Mouse (Mus musculus): ENCODE results near the gene Prkca. TPM values are rescaled to one million over a fixed set of nuclear protein-coding genes. Genes with fewer than 3 reads are reported as not detected.

Gene Prkca
- total RNA-seq, 1 experiment, result 8.4 TPM

DNA sequence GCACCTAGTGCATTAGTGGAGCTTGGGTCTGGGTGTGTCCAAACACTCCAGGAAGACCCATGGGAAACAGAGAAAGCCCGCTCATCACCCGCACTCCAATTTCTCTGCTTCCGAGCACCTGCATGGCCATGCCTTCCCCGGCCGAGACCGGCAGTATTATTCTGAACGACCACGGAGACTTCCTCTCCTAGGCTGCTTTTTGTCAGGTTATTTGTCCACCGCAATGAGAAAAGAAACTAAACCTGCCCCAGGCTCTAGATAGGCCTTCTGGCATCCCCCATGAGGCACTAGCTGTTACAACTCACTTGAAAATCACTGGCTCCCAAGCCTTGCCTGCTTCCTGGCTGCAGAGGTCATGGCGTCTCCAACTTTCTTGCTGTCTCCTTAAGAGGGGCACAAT lies 307.4 kb downstream of the Prkca start:
- H3K36me3 ChIP-seq (ENCODE audit: control insufficient read depth, insufficient read depth, low read length, poor library complexity, severe bottlenecking), result no peaks in the 10 kb centered on the region
- H3K9me3 ChIP-seq (ENCODE audit: control insufficient read depth, insufficient read depth, low read depth, low read length), result no peaks in the 10 kb centered on the region
- in situ Hi-C loops (cut with MboI; ENCODE audit: low sequenced_read_pairs in 2 of 2, unreplicated experiment in 2 of 2), result loop anchor here (10.0 to 25.0 kb wide), 2 partner anchors 338 to 351 kb away; no protein-coding TSS in a partner anchor
- H3K9ac ChIP-seq (ENCODE audit: insufficient read depth, low read depth, low read length, poor library complexity, severe bottlenecking), result no peak overlapping the region
- DNase-seq (ENCODE audit: low read depth, low spot score), result no peak
- no peak overlapping the region for H3K4me3 ChIP-seq (ENCODE audit: insufficient read depth in 1 of 2, low read depth in 1 of 2, low read length in 2 of 2, poor library complexity in 1 of 2, severe bottlenecking in 1 of 2)
- no peak overlapping the region for H3K27ac ChIP-seq (ENCODE audit: insufficient read depth, low read depth, low read length, poor library complexity, severe bottlenecking)
- TF ChIP-seq MAFK (IDR thresholded peaks at IDR 0.05; ENCODE audit: insufficient read depth, low read depth, low read length) (no peak), ZNF384 (IDR thresholded peaks at IDR 0.05; ENCODE audit: low read depth, low read length) (no peak), ZC3H11A (IDR thresholded peaks at IDR 0.05; ENCODE audit: borderline replicate concordance, low read depth, low read length) (no peak), CHD2 (IDR thresholded peaks at IDR 0.05; ENCODE audit: low read depth, low read length) (no peak), HCFC1 (IDR thresholded peaks at IDR 0.05; ENCODE audit: borderline replicate concordance, insufficient read depth, low read length) (no peak)
- H3K4me1 ChIP-seq (ENCODE audit: control insufficient read depth in 2 of 2, insufficient read depth in 2 of 2, low read length in 2 of 2, poor library complexity in 1 of 2), result no peaks in the 10 kb centered on the region

DNA sequence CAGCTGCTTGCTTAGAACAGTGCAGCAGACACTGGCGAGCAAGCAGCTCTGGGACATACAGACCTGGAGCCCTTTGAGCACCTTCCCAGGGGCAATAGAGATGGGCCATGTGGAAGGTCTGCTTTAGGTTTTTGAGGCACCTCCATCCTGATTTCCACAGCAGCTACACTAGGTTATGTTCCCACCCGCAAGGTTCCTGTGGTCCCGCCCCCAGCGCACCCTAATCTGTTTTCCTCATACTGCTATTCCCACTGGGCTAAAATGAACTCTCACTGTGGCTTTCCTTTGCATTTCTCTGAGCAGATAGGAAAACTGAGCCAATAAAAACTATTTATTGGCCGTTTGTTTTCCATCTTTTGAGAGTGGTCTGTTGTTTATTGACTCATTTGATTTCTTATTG lies 308.0 kb downstream of the Prkca start:
- H3K27ac ChIP-seq (ENCODE audit: insufficient read depth, low read depth, low read length, poor library complexity, severe bottlenecking), result no peak overlapping the region
- no peak for DNase-seq (ENCODE audit: low read depth, low spot score)
- no peaks in the 10 kb centered on the region for H3K36me3 ChIP-seq (ENCODE audit: control insufficient read depth, insufficient read depth, low read length, poor library complexity, severe bottlenecking)
- no peaks in the 10 kb centered on the region for H3K4me1 ChIP-seq (ENCODE audit: control insufficient read depth in 2 of 2, insufficient read depth in 2 of 2, low read length in 2 of 2, poor library complexity in 1 of 2)
- H3K9ac ChIP-seq (ENCODE audit: insufficient read depth, low read depth, low read length, poor library complexity, severe bottlenecking), result no peak overlapping the region
- in situ Hi-C loops (cut with MboI; ENCODE audit: low sequenced_read_pairs in 2 of 2, unreplicated experiment in 2 of 2), result loop anchor here (10.0 to 25.0 kb wide), 2 partner anchors 339 to 352 kb away; no protein-coding TSS in a partner anchor
- no peaks in the 10 kb centered on the region for H3K9me3 ChIP-seq (ENCODE audit: control insufficient read depth, insufficient read depth, low read depth, low read length)
- H3K4me3 ChIP-seq (ENCODE audit: insufficient read depth in 1 of 2, low read depth in 1 of 2, low read length in 2 of 2, poor library complexity in 1 of 2, severe bottlenecking in 1 of 2), result no peak overlapping the region
- TF ChIP-seq ZC3H11A (IDR thresholded peaks at IDR 0.05; ENCODE audit: borderline replicate concordance, low read depth, low read length) (no peak), HCFC1 (IDR thresholded peaks at IDR 0.05; ENCODE audit: borderline replicate concordance, insufficient read depth, low read length) (no peak), MAFK (IDR thresholded peaks at IDR 0.05; ENCODE audit: insufficient read depth, low read depth, low read length) (no peak), ZNF384 (IDR thresholded peaks at IDR 0.05; ENCODE audit: low read depth, low read length) (no peak), CHD2 (IDR thresholded peaks at IDR 0.05; ENCODE audit: low read depth, low read length) (no peak)

GRCm38 (mm10) chr11:108034376-108034775 lies 309.4 kb downstream of the Prkca start:
- Histone ChIP-seq H3K36me3 (ENCODE audit: control insufficient read depth, insufficient read depth, low read length, poor library complexity, severe bottlenecking) (no peaks in the 10 kb centered on the region), H3K9me3 (ENCODE audit: control insufficient read depth, insufficient read depth, low read depth, low read length) (no peaks in the 10 kb centered on the region), H3K4me3 (ENCODE audit: insufficient read depth in 1 of 2, low read depth in 1 of 2, low read length in 2 of 2, poor library complexity in 1 of 2, severe bottlenecking in 1 of 2) (no peak overlapping the region), H3K4me1 (ENCODE audit: control insufficient read depth in 2 of 2, insufficient read depth in 2 of 2, low read length in 2 of 2, poor library complexity in 1 of 2) (no peaks in the 10 kb centered on the region), H3K27ac (ENCODE audit: insufficient read depth, low read depth, low read length, poor library complexity, severe bottlenecking) (no peak overlapping the region), H3K9ac (ENCODE audit: insufficient read depth, low read depth, low read length, poor library complexity, severe bottlenecking) (no peak overlapping the region)
- in situ Hi-C loops (cut with MboI; ENCODE audit: low sequenced_read_pairs in 2 of 2, unreplicated experiment in 2 of 2), result loop anchor here (10.0 to 25.0 kb wide), 2 partner anchors 340 to 353 kb away; no protein-coding TSS in a partner anchor
- TF ChIP-seq ZC3H11A (IDR thresholded peaks at IDR 0.05; ENCODE audit: borderline replicate concordance, low read depth, low read length) (no peak), CHD2 (IDR thresholded peaks at IDR 0.05; ENCODE audit: low read depth, low read length) (no peak), HCFC1 (IDR thresholded peaks at IDR 0.05; ENCODE audit: borderline replicate concordance, insufficient read depth, low read length) (no peak), ZNF384 (IDR thresholded peaks at IDR 0.05; ENCODE audit: low read depth, low read length) (no peak), MAFK (IDR thresholded peaks at IDR 0.05; ENCODE audit: insufficient read depth, low read depth, low read length) (no peak)
- DNase-seq (ENCODE audit: low read depth, low spot score), result no peak

DNA sequence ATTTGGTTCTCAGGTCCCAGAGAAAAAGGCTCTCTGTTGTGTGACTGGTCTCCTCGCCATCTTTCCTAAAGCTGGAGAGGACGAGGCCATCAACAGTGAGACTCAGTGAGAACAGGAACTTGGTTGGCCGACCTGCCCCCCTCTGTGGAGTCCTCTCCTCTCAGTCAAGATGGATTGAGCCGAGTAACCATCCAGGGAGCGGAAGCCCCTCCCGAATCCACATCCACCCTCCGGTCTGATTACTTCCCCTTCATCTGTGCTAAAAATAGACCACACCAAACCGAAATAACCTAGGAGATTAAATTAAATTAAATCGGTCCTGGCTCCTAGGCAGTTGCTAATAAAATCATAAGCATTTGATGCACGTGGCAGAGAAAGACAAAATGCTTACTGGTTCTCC lies 311.2 kb downstream of the Prkca start:
- TF ChIP-seq ZNF384 (IDR thresholded peaks at IDR 0.05; ENCODE audit: low read depth, low read length), result no peak
- TF ChIP-seq CHD2 (IDR thresholded peaks at IDR 0.05; ENCODE audit: low read depth, low read length), result no peak
- no peak for TF ChIP-seq HCFC1 (IDR thresholded peaks at IDR 0.05; ENCODE audit: borderline replicate concordance, insufficient read depth, low read length)
- no peak for TF ChIP-seq MAFK (IDR thresholded peaks at IDR 0.05; ENCODE audit: insufficient read depth, low read depth, low read length)
- no peak for TF ChIP-seq ZC3H11A (IDR thresholded peaks at IDR 0.05; ENCODE audit: borderline replicate concordance, low read depth, low read length)
- no peaks in the 10 kb centered on the region for H3K4me1 ChIP-seq (ENCODE audit: control insufficient read depth in 2 of 2, insufficient read depth in 2 of 2, low read length in 2 of 2, poor library complexity in 1 of 2)
- no peaks in the 10 kb centered on the region for H3K36me3 ChIP-seq (ENCODE audit: control insufficient read depth, insufficient read depth, low read length, poor library complexity, severe bottlenecking)
- in situ Hi-C loops (cut with MboI; ENCODE audit: low sequenced_read_pairs in 2 of 2, unreplicated experiment in 2 of 2), result loop anchor here (10.0 to 25.0 kb wide), 2 partner anchors 342 to 355 kb away; no protein-coding TSS in a partner anchor
- H3K9me3 ChIP-seq (ENCODE audit: control insufficient read depth, insufficient read depth, low read depth, low read length), result no peaks in the 10 kb centered on the region
- no peak overlapping the region for H3K9ac ChIP-seq (ENCODE audit: insufficient read depth, low read depth, low read length, poor library complexity, severe bottlenecking)
- H3K27ac ChIP-seq (ENCODE audit: insufficient read depth, low read depth, low read length, poor library complexity, severe bottlenecking), result no peak overlapping the region
- no peak for DNase-seq (ENCODE audit: low read depth, low spot score)
- H3K4me3 ChIP-seq (ENCODE audit: insufficient read depth in 1 of 2, low read depth in 1 of 2, low read length in 2 of 2, poor library complexity in 1 of 2, severe bottlenecking in 1 of 2), result no peak overlapping the region
